Mouse (Mus musculus): ENCODE measurements around the gene Hfe2. TPM values are rescaled to one million over a fixed set of nuclear protein-coding genes. Genes with fewer than 3 reads are reported as not detected.
A peak's percentile ranks its signal among the peaks of the same experiment; 100 is the strongest.

Gene Hfe2
- total RNA-seq, 2 experiments from 2014 or later: 3.9 to 11.2 TPM

GRCm38 (mm10) chr3:96556651-96557635 lies 32.0 kb downstream of the Hfe2 start:
- DNase-seq (ENCODE audit: low spot score in 2 of 2): no peak

- DNase-seq (ENCODE audit: low spot score in 2 of 2): peak; percentile 100
Measured at GRCm38 (mm10) chr3:96557694-96558093, 32.7 kb downstream of the Hfe2 start, which contains the start of gene Txnip. TSS of gene Txnip (plus strand) at chr3:96557957.

GRCm38 (mm10) chr3:96558159-96558558 lies 33.2 kb downstream of the Hfe2 start:
- no peak for DNase-seq (ENCODE audit: low spot score in 2 of 2)

GRCm38 (mm10) chr3:96558668-96559196 lies 33.8 kb downstream of the Hfe2 start:
- no peak for DNase-seq (ENCODE audit: low spot score in 2 of 2)

- no peak for DNase-seq (ENCODE audit: low spot score in 2 of 2)
Measured at GRCm38 (mm10) chr3:96559398-96559910, 34.5 kb downstream of the Hfe2 start.

- no peak for DNase-seq (ENCODE audit: low spot score in 2 of 2)
Measured at GRCm38 (mm10) chr3:96559911-96560850, 35.2 kb downstream of the Hfe2 start.

- no peak for DNase-seq (ENCODE audit: low spot score in 2 of 2)
Measured at GRCm38 (mm10) chr3:96560881-96561668, 36.1 kb downstream of the Hfe2 start.

- DNase-seq (ENCODE audit: low spot score in 2 of 2): no peak
Measured at GRCm38 (mm10) chr3:96561946-96562681, 37.1 kb downstream of the Hfe2 start.

- DNase-seq (ENCODE audit: low spot score in 2 of 2): no peak
Measured at GRCm38 (mm10) chr3:96563267-96563666, 38.3 kb downstream of the Hfe2 start.

- DNase-seq (ENCODE audit: low spot score in 2 of 2): no peak
Measured at GRCm38 (mm10) chr3:96563911-96564632, 39.1 kb downstream of the Hfe2 start.

- no peak for DNase-seq (ENCODE audit: low spot score in 2 of 2)
Measured at GRCm38 (mm10) chr3:96564633-96565032, 39.7 kb downstream of the Hfe2 start.

GRCm38 (mm10) chr3:96565105-96565504 lies 40.1 kb downstream of the Hfe2 start:
- DNase-seq (ENCODE audit: low spot score in 2 of 2): no peak

GRCm38 (mm10) chr3:96566661-96567450 lies 41.9 kb downstream of the Hfe2 start:
- no peak for DNase-seq (ENCODE audit: low spot score in 2 of 2)

GRCm38 (mm10) chr3:96568605-96569004 lies 43.6 kb downstream of the Hfe2 start:
- no peak for DNase-seq (ENCODE audit: low spot score in 2 of 2)

GRCm38 (mm10) chr3:96569506-96569905 lies 44.5 kb downstream of the Hfe2 start:
- no peak for DNase-seq (ENCODE audit: low spot score in 2 of 2)

- DNase-seq (ENCODE audit: low spot score in 2 of 2): no peak
Measured at GRCm38 (mm10) chr3:96569966-96570605, 45.1 kb downstream of the Hfe2 start.

GRCm38 (mm10) chr3:96570643-96571042 lies 45.7 kb downstream of the Hfe2 start:
- no peak for DNase-seq (ENCODE audit: low spot score in 2 of 2)

GRCm38 (mm10) chr3:96571336-96571735 lies 46.4 kb downstream of the Hfe2 start:
- DNase-seq (ENCODE audit: low spot score in 2 of 2): no peak
